Mouse (Mus musculus) embryonic fibroblast, embryonic 13.5 days (primary cell): ENCODE data around the gene Pdcd2l.

ENCODE experiments used
- CTCF ChIP-seq: IDR thresholded peaks from 2 replicates; pipeline ENCODE4 v1.5.1; 2011; ENCODE audit warnings: mild to moderate bottlenecking, control low read depth, low read length, moderate library complexity, borderline replicate concordance; ENCODE audit not compliant: insufficient read depth
- POLR2A ChIP-seq: IDR thresholded peaks from 2 replicates; pipeline ENCODE4 v1.6.1; 2011; ENCODE audit warnings: low read depth, mild to moderate bottlenecking, control low read depth, low read length, moderate library complexity

DNA sequence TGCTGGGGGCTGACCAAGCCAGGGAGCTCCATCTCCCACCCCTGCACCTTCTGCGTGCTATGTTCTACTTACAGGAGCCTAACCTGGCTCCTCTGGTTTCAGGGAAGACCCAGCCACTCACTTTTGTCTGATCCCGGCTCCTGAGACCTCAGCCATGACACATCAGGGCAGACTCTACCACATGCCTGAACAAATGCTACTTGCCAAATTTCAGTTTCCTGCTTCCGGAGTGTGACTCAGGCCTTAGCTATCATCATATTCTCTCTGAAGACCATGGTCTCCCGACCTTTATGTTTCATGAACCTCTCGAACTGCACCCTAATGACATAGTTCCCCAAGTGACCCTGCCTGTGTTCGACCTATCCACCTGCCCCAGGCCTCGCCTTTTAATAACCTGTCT is 16.8 kb upstream of the Pdcd2l start:
- TF ChIP-seq CTCF: no peak
- TF ChIP-seq POLR2A: no peak
